Comparison of ENCODE assay signal across 8 mouse cellular contexts in the genomic region with DNA sequence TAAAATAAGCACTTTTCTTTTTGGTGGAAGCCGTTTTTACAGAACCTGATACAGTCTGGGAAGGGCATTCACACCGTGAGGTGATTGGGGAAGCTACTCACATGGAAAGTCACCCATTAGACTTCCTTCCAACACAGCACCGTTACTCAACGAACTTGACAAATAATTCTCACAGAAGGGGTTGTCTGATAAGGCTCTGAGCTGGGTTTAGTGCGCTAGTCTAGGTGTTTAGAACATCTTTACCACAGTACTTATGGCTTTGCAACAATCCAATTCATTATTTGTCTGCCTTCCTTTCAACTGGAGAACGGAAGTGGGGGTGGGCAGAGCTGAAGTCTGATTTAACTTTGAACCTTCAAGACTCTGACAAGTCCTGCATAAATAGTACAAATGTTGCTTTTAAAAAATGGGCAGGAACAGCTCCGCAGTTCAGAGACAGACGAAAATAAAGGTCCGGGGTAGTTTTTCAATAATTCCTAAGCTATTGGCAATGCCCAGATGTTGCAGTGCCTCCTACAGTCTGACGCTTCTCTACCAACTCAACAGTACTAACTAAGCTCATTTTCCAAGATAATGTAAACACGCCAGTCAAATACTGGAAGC. TPM values are rescaled to one million over a fixed set of nuclear protein-coding genes. Genes with fewer than 3 reads are reported as not detected.
DNase-seq lines count a peak whose midpoint lies in the region; ATAC-seq lines count a peak whose summit lies in the region.

No protein-coding gene starts in this region.

- DNase-seq in kidney, adult 18-20 months = peak; percentile 54
- DNase-seq in kidney, adult 11 months = no peak
- peak; percentile 11 for DNase-seq in c-Kit-negative CD71-positive TER-119-positive erythroid progenitor cells, embryonic 14.5 days (ENCODE audit: low read depth, low spot score)
- DNase-seq in cerebellum, postnatal 4 days (ENCODE audit: low spot score in 2 of 2) = no peak
- DNase-seq in frontal cortex, postnatal 10 days (ENCODE audit: low spot score in 2 of 2) = no peak

- peaks cover 17% of the 10 kb centered on the region for H3K4me1 ChIP-seq in heart, embryonic 15.5 days (replicated peaks)
- peaks cover 16% of the 10 kb centered on the region for H3K4me1 ChIP-seq in limb, embryonic 13.5 days
- no peaks in the 10 kb centered on the region; the same call in 1 of the 2 replicates for H3K4me1 ChIP-seq in neural tube, embryonic 12.5 days

- 10% methylated on average over 11 of the region's 11 CpGs for WGBS in heart, embryonic 15.5 days
- 28% methylated on average over 11 of the region's 11 CpGs for WGBS in limb, embryonic 13.5 days
- 48% methylated on average over 11 of the region's 11 CpGs for WGBS in neural tube, embryonic 12.5 days

- H3K36me3 ChIP-seq in heart, embryonic 15.5 days = peaks cover 2% of the 10 kb centered on the region; the same call in 1 of the 2 replicates
- peaks cover 5% of the 10 kb centered on the region for H3K36me3 ChIP-seq in limb, embryonic 13.5 days
- H3K36me3 ChIP-seq in neural tube, embryonic 12.5 days = 0 out of 2 replicates have a peak, but pooled peaks cover 2% of the 10 kb centered on the region

- peak overlapping the region; percentile 86 for H3K4me2 ChIP-seq in heart, embryonic 15.5 days
- peak overlapping the region; percentile 83 for H3K4me2 ChIP-seq in limb, embryonic 13.5 days (replicated peaks)
- peak overlapping the region; percentile 86 for H3K4me2 ChIP-seq in neural tube, embryonic 12.5 days (replicated peaks)

- peak overlapping the region; percentile 78 for H3K27ac ChIP-seq in heart, embryonic 15.5 days
- H3K27ac ChIP-seq in limb, embryonic 13.5 days = 0 out of 2 replicates have a peak overlapping the region, but pooled peaks have one; percentile 23
- no peak overlapping the region for H3K27ac ChIP-seq in neural tube, embryonic 12.5 days

- H3K9ac ChIP-seq in heart, embryonic 15.5 days = peak overlapping the region; percentile 71
- peak overlapping the region; percentile 76 for H3K9ac ChIP-seq in limb, embryonic 13.5 days
- peak overlapping the region; percentile 61; the same call in 1 of the 2 replicates for H3K9ac ChIP-seq in neural tube, embryonic 12.5 days

- H3K9me3 ChIP-seq in heart, embryonic 15.5 days (replicated peaks) = no peaks in the 10 kb centered on the region
- H3K9me3 ChIP-seq in limb, embryonic 13.5 days = no peaks in the 10 kb centered on the region
- no peaks in the 10 kb centered on the region for H3K9me3 ChIP-seq in neural tube, embryonic 12.5 days

- ATAC-seq in heart, embryonic 15.5 days (replicated peaks; ENCODE audit: insufficient number of reproducible peaks, insufficient read depth, low FRiP score, low read depth) = no peak
- no peak for ATAC-seq in limb, embryonic 13.5 days (ENCODE audit: low FRiP score, low read depth)
- ATAC-seq in neural tube, embryonic 12.5 days (ENCODE audit: low FRiP score, low read depth) = no peak; the same call in 1 of the 2 replicates

- H3K4me3 ChIP-seq in heart, embryonic 15.5 days = peak overlapping the region; percentile 78
- peak overlapping the region; percentile 71 for H3K4me3 ChIP-seq in limb, embryonic 13.5 days
- peak overlapping the region; percentile 59 for H3K4me3 ChIP-seq in neural tube, embryonic 12.5 days

- H3K27me3 ChIP-seq in heart, embryonic 15.5 days = no peaks in the 10 kb centered on the region
- no peaks in the 10 kb centered on the region for H3K27me3 ChIP-seq in limb, embryonic 13.5 days
- H3K27me3 ChIP-seq in neural tube, embryonic 12.5 days (replicated peaks) = no peaks in the 10 kb centered on the region

RNA-seq across cellular contexts. Expression of gene Lipa, which starts 0.9 kb away (rescaled TPM):
- polyA plus RNA-seq in heart, embryonic 15.5 days (2015; fragmentation: Nextera tagmentation; extraction: Ambion mirVana) = 29.7 and 34.2 TPM in 2 replicates
- 42.0 and 46.0 TPM in 2 replicates for polyA plus RNA-seq in limb, embryonic 13.5 days (2015; fragmentation: Nextera tagmentation; extraction: Ambion mirVana)
- polyA plus RNA-seq in neural tube, embryonic 12.5 days (2016; fragmentation: Nextera tagmentation; extraction: Ambion mirVana) = 23.1 and 23.9 TPM in 2 replicates

RNA-seq across cellular contexts. Expression of gene Ifit2, which starts 24.1 kb away (rescaled TPM):
- 7.7 and 8.9 TPM in 2 replicates for polyA plus RNA-seq in heart, embryonic 15.5 days (2015; fragmentation: Nextera tagmentation; extraction: Ambion mirVana)
- polyA plus RNA-seq in limb, embryonic 13.5 days (2015; fragmentation: Nextera tagmentation; extraction: Ambion mirVana) = 10.9 and 11.2 TPM in 2 replicates
- 3.5 and 4.5 TPM in 2 replicates for polyA plus RNA-seq in neural tube, embryonic 12.5 days (2016; fragmentation: Nextera tagmentation; extraction: Ambion mirVana)

RNA-seq across cellular contexts. Expression of gene Ch25h, which starts 51.5 kb away (rescaled TPM):
- 3.0 and 3.4 TPM in 2 replicates for polyA plus RNA-seq in heart, embryonic 15.5 days (2015; fragmentation: Nextera tagmentation; extraction: Ambion mirVana)
- 16.4 and 17.5 TPM in 2 replicates for polyA plus RNA-seq in limb, embryonic 13.5 days (2015; fragmentation: Nextera tagmentation; extraction: Ambion mirVana)
- polyA plus RNA-seq in neural tube, embryonic 12.5 days (2016; fragmentation: Nextera tagmentation; extraction: Ambion mirVana) = 1.6 and 2.1 TPM in 2 replicates

RNA-seq across cellular contexts. Expression of gene Ifit3, which starts 56.9 kb away (rescaled TPM):
- polyA plus RNA-seq in heart, embryonic 15.5 days (2015; fragmentation: Nextera tagmentation; extraction: Ambion mirVana) = 0.98 and 2.9 TPM in 2 replicates
- 1.7 and 3.6 TPM in 2 replicates for polyA plus RNA-seq in limb, embryonic 13.5 days (2015; fragmentation: Nextera tagmentation; extraction: Ambion mirVana)
- 0.18 and 0.23 TPM in 2 replicates for polyA plus RNA-seq in neural tube, embryonic 12.5 days (2016; fragmentation: Nextera tagmentation; extraction: Ambion mirVana)

Comparison
In these comparisons a context has a peak if more than half of its experiments do, and no peak if none do; other contexts are left out.
1. DNase-seq: peak in kidney, adult 18-20 months (single experiment) and c-Kit-negative CD71-positive TER-119-positive erythroid progenitor cells, embryonic 14.5 days (single experiment); none in kidney, adult 11 months (single experiment), cerebellum, postnatal 4 days (0 of 2) and frontal cortex, postnatal 10 days (0 of 2).
2. Peak in every context shown above with its lines, with median percentiles within 50 percentile points of each other: H3K4me2 ChIP-seq, H3K4me3 ChIP-seq and H3K9ac ChIP-seq.